Mouse (Mus musculus) retina, postnatal 7 days (tissue): Measurements from ENCODE around the gene Diexf.
A peak's percentile ranks its signal among the peaks of the same experiment; 100 is the strongest.

Experiments
- DNase-seq: peaks from one replicate; pipeline ENCODE4 v3.0.0-alpha.2; 2012; ENCODE audit warnings: low read depth, low spot score

Diexf gene

DNA sequence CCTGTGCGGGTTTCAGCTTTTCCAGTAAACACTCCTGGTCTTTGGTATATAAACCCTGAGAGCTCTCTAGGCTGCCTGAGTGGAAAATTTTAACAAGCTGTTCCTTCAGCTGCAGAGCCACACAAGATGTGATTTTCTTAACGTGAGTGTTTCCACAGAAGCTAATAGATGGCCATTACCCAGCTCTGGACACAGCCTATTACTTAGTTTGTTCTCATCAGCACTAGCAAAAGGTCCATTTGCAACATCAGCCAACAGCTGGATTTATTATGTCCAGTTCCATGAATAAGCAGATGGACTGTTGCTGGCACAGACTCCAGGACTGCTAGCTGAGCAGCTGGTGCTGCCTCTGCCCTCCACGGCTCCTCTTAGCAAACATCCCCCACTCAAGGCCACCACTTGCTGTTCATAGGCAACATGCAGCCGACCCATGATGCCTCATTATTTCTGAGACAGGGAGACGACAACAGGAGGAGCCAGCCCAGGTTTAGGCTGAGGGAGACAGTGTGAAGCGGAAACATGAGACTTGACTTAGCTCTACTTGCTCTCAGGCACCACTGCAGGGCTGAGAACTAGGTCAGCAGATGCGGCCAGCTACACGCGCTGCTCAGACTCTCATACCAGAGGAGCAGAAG, 43.1 kb downstream of the Diexf start:
- peak; percentile 8 for DNase-seq

DNA sequence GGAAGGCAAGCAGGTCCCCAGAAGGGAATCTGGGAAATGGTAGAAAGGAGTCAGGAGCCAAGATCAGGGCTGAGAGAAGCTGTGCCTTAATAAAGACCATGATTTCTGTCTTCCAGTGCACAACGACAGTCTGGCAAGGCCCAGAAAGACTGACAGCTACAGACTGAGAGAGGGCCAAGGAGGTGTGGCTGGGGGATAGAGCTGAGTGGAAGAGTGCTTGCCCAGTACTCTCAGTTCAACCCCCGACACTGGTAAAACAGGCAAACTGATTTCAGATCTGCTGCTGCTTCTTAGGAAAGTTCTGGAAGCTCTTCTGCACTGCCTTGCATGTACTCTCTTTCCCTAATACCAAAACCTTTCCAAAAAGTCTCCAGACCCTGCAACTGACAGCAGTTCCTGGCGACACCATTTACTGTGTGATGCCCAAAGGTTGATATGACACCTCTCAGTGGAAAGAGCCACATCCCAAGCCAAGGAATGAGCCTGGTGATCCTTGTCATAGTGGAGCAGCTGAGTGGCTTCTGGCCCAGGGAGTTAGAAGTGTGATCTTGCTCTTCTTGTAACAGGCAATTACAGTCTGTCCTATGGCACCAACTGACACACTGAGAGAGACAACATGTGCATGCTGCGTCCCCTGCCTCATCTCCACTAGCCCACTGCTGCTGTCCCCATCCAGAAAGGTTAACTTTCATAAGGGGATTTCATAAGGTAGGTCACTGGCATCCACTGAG, 43.8 kb downstream of the Diexf start:
- DNase-seq = no peak

DNA sequence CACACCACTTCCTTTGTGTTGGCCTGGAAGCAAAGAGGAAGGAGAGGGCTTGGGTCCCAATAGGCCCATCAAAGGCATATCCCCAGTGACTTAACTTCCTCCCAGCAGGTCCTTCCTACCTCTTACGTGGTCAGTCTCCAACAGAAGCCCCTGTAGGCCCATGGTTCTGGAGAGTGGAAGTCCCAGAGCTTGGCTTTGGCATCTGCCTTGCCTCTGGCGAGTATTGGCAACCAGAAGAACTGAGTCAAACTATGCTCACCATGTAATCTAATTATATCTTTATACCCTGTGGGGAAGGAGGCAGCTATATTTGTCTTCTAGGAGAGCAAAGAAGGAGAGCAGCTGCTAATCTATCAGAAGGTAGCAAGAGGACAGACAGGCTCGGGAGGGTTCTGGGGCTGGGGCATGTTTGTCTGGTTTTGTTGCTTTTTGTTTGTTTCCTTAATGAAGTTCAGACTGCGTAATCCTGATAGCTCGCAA, 44.5 kb downstream of the Diexf start:
- DNase-seq = no peak

DNA sequence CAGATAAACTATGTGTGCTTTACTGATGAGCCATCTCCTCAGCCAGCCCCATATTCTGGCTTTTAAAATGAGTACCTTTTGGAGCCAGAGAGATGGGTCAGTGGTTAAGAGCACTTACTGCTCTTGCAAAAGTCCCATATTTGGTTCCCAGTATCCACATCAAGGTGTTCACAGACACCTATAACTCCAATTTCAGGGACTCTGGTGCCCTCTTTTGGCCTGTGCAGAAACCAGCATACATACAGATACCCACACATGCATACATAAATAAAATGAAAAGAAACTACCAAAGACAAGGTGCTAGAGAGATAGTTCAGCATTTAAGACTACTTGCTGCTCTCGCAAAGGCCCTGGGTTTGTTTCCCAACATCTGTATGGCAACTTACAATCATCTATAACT, 46.1 kb downstream of the Diexf start:
- no peak for DNase-seq

DNA sequence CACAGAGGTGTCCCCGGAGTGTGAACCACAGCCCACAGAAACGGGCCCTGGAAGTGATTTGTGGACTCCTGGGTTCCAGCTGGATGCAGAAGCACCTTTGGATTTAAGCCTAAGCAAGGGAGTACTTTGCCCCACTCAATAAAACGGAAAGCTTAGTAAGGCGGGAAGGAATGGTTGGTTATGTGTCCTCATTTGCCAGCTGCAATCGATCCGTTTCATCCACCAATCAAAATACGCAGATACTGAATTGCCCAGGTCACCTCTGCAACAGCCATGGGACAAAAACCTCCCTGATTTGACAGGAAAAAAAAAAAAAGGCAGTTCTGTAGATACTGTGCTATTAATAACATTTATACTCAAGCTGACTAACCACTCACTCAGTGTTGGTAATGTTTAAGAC, 47.0 kb downstream of the Diexf start:
- DNase-seq = no peak

DNA sequence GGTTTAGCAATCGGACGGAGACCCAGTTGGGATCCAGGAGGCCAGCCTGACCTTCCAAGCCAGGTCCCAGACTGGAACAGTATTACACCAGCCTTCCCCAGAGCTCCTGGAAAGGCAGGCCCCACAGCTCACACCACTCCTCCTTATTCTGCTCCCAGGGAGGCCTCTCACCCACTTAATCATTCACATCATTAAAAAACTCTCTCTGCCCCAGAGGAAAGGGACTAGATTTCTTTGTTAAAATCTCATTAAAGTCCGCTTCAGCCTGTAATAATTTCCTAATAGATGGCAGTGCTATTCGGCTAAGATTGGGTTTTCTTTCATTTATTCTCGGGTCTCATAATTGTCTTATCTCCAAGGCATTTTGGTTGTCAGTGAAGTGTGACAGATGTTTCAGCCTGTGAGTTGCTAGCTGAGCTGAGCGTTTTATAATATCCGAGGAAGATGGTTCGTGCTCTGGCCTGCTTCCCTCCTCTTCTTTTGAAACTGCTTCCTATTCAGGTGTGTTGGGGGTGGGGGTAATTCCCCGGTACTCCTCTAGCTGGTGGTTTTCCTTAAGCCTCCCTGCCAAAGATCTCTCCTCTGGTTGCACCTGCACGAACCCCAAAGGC, 47.7 kb downstream of the Diexf start:
- DNase-seq = no peak

DNA sequence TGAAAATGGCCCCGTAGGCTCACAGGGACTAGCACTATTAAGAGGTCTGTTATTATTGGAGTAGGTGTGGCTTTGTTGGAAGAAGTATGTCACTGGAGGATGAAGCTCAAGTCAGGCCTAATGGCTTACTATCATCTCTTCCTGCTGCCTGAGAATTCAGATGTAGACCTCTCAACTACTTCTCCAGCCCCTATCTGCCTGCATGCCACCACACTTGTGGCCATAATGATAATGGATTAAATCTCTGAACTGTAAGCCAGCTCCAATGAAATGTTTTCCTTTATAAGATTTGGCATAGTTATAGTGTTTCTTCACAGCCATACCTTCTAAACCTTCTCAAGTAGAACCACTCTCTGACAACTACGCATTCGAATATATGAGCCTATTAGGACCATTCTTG, 67.5 kb downstream of the Diexf start:
- DNase-seq = no peak

DNA sequence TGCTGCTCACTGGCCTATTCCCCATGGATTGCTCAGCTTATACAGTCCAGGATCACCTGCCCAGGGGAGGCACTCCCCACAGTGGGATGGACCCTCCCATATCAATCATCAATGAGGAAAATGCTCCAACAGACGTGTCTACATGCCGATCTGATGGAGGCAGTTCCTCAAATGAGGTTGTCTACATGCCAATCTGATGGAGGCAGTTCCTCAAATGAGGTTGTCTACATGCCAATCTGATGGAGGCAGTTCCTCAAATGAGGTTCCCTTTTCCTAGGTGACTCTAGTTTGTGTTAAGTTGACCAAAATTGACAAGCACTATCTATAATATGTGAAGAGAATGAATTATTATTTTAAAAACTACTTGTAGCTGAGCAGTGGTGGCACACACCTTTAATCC, 69.9 kb downstream of the Diexf start:
- no peak for DNase-seq

DNA sequence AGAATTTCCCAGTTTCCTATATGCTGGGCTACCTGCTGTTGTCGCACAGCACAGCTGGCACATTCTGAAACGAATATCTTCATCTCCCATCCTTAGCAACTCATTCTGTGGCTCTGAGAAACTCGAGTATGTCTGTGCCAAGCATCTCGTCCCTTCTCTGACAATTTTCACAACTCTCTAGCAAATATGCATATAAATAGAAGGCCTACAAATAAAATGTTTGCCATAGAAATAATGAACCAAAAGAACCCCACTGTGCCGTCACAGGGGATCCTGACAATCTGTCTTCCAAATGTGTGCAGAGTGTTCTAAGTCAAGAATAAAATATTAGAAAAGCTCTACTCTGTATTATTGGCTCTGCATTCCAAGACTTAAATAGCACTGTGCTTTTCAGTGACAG, 70.5 kb downstream of the Diexf start:
- no peak for DNase-seq

DNA sequence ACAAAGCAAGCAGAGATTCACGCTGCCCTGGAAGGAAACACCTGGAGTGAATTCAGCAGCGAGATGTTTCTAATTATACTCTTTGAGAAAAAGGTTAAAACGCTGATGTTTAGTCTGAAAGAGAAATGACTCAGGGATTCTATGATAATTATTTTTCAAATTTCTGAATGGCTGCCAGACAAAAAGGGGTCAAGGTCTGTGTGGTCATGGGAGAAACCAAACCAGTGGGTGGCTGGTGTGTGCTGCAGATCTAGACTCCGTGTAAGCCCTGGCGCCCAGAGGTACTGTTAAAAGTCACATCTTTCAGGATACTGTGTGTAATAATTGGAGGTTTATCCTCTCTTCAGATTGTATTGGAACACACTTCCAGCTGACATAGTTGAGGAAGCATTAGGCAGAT, 75.7 kb downstream of the Diexf start:
- DNase-seq = no peak

DNA sequence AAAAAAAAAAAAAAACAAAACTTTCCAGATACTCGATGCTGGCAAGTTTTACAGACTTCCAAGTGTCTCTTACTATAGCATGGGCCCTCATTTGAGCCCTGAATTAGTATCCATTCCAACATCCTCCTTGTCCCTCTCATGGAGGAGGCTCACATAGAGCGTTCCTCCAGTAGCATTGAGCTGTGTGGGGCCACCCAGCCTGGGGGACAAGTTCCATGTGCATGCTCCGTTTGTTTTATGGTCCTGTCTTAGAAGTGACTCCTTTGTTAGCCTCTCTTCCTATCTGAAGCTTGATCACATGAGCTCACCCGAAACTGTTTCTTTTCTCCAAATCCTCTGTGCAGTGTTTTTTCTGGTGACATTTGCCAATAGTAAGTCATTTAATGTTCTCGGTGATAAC, 77.0 kb downstream of the Diexf start:
- no peak for DNase-seq

DNA sequence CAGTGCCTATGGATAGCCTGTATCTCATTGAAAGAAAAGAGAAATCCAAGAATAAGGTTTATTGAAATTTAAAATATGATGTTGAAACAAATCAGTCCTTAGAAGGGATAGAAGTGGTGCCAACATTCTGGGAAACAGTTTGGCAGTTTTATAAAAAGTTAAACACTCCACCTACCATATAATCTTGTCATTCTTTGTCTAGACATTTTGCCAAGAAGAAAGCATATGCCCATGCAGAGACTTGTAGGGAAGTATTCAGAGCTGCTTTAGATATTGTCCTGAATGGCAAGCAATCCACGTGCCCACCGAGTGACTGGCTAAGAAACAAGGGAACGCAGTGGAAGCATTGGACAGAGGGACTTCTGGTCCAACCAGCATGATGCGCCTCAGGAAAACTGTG, 82.5 kb downstream of the Diexf start:
- no peak for DNase-seq

DNA sequence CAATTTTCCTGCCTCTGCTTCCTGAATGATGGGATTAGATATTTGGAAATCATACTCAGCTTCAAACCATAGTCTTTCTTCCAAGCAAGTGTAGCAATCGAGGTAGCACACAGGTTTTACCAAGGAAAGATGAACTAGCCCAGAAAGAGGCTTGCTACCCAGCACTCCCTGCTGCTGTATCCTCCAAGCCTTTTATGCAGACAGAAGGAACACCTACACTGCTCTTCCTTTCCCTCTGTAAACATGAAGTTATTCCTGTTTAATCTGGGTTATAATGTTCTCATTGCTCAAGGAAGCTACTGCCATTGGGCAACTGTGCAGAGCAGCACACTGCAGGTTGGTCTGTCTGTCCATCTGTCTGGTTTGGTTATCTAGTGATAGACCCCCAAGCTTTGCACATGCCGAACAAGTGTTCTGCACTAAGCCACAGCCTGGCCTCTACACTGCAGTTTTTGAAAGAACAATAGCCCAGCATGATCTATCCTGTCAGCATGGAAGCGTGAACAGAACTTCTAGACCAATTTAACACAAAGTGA, 87.2 kb downstream of the Diexf start:
- no peak for DNase-seq
